Mouse (Mus musculus) Muller cell, postnatal 12 days (primary cell): ENCODE data around the gene Zfp90.
"Not testable (repeated sequence)": the region's sequence is repeated elsewhere in the genome, so short reads cannot be mapped to it uniquely, and the experiment has no call there.

ENCODE experiments used
- DNase-seq: peaks from one replicate; pipeline ENCODE4 v3.0.0-alpha.2; 2015; ENCODE audit errors: inconsistent ontology term

Gene Zfp90

DNA sequence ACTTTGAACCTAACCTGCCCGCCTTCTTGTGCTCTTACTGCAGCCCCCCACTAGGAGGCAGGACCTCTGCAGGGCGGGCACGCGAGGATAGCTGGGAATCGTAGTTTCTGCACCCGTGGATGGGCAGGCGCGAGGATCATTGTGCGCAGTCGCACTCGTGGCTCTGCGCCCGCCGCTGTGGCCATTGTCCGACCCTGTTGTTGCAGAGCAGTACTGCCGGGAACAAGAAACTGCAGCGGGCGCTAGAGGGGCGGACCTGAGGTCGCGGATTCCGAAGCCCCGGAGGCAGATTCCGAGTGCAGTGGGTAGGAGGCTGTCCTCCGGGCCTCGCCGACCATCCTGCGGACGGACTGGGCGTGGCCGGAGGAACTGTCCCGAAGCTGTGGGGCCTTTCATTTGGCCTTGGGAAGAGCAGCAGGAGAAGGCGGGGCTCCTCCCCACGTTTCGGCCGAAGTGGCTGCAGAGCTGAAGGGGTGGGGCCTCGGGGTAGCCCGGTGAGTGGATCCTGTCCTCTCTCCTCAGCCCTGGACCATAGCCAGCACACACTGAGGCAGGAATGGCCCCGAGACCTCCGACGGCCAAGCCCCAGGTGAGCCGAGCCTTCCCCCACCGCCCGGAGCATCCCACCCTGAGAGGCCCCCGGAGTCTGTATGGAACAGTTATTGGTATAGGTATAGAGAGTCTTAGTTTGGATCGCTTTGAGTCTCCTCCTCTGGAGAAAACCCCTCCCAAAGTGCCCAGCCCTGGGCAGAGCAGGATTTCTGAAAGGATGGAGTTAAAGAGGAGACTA is at the start of gene Zfp90:
TSS of gene Zfp90 (plus strand) at position 146 of the 790 bp plus-strand sequence.
- DNase-seq: peak; percentile 95

DNA sequence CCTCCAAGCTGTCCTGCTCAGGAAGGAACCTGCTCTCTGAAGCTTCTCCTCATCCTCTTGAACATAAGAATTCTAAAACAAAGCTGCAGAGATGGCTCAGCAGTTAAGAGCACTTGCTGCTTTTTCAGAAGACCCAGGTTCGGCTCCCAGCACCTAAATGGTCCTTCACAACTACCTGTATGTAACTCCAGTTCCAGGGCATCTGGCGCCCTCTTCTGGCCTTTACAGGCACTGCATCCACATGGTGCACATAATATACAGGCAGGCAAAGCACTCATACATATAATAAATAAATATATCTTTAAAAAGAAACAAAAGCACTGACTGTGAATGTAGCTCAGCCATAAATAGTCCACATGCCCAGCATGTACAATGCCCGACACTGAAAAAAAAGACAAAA is 46.6 kb upstream of the Zfp90 start:
- no peak for DNase-seq

DNA sequence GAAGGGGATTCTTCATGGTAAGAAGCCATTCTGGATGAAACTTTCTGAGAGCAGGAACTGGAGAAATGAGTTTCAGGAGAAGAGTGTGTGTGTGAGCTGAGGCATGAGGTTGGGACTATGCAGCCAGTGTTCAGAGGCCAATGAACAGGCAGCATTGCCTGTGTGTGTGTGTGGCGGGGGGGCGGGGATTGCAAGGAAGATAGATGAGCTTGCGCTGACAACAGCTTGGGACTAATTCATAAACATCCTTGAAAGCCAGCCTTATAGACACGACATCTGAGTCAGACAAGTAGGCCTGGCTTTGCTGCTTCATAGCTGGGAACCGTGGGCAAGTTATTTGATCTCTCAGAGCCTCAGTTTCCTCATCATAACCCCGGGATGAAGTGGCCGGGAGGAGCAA is 46.1 kb upstream of the Zfp90 start:
- no peak for DNase-seq

DNA sequence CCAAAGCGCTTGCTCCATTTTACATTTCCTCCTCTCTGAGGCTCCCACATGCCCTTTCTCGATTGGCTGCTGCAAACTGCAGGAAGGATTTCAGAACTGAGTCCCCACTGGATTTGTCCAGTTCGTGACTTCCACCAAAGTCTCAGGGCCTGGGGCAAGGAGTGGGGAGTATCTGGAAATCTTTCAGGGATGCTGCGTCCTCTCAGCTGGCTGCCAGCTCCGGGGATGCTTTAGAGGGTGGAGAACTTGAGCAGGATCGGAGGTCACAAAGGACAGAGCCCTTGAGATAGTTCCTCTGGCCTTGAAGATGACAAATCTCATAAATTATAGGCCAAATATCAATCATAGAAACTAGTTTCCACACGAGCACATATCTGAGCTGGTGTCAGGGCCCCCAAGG is 39.2 kb upstream of the Zfp90 start:
- no peak for DNase-seq

DNA sequence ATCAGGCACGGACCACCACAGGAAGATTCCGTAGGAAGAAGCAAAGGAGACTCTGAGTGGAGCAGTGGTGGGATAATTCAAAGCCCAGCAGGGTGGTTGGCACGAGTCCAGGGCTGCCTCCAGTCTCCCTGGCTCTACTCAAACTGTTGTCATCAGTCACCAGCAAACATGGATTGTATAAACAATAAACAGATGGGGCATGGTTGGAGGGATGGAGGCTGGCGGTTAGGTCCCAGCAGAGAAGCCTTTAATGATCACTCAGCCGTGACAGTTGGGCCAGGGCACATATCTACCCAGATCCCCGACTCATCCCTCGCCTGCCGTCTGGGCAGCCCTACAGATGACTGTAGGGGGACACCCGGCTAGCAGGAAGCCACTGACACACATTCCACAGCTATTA is 38.3 kb upstream of the Zfp90 start:
- DNase-seq: peak; percentile 85

DNA sequence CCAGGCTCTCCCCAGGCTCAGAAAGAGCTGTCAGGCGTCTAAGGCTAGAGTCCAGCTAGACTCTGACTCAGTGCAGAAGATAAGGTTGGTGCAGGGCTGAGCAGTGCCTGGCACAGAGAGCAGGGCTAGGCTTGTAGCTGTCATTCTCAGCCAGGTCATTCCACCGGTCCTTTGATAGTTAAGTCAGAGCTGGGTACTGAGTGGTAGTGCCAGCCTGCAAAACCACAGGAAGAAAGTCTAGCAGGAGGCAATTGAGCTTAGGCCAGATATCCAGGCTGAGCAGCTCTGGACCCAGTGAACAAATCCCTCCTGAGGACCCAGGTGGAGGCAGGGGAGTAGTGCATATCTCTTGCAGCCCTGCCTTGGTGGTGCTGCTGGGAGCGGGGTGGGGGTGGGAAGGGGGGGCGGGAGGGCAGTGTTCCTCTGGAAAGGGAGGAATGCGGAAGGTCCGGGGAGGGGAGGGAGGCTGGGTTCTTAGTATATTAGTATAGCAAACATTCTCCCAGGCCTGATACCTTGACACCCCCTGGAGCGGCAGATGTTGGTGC is 36.6 kb upstream of the Zfp90 start:
- DNase-seq: peak; percentile 45

DNA sequence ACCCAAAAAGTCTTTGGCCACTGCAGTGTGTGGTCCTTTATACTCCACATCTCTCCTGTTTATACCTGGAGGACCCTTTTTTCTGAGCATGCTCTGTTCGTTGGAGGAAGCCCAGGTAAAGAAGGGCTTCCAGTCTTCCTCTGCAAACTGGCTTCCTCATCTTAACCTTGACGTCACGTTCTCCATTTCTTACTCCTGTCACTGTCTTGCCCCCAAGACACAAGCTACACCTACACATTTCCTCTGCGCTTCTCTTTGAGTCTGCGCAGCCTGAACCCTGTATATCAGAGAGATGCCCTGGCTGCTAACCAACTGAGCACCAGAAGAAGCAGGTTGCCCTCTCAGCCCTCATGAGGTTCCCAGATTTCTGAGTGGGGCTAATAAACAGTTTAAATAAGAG is 35.8 kb upstream of the Zfp90 start:
- no peak for DNase-seq

DNA sequence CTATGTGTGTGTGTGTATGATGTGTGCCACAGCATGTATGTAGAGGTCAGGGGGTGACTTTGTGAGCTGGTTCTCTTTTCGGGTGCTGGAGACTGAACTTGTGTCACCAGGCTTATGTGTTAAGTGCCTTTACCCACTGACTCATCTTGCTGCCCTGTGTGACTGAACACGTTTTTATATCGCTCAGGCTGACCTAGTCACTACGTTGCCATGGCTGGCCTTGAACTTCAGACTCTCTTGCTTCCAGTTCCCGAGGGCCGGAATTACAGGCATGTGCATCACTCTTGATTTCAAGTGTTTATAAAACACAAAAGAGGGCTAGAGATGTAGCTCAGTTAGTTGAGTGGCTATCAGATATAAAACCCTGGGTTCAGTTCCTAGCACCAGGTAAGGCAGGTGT is 34.1 kb upstream of the Zfp90 start:
- DNase-seq: no peak

DNA sequence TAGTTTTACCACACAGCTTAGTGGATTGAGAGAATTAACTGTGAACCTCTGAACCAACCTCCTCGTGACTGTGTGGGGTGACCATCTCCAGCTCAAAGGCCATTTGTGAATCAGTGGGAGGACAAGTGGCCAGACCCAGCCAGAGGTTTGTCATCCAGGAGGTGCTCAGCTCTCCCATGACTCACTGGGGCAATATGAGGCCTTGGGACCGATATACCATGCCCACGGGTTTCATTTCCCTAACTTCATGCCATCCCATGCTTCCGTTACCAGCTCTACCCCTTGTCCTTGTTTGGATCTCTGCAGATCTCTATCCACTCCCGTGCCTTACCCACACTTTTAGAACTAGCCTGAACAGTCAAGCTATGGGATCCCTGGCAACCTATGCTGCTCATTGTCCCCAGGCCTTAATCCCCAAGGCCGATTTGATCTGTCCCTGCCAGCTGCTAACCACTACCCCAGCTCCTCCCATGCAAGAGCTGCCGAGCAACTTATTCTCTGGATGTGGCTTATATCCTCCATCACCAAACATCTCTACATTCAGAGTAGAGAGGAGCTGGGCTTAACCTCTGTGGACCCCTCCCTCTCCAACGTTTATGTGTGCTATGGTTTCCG is 27.2 kb upstream of the Zfp90 start:
- no peak for DNase-seq

DNA sequence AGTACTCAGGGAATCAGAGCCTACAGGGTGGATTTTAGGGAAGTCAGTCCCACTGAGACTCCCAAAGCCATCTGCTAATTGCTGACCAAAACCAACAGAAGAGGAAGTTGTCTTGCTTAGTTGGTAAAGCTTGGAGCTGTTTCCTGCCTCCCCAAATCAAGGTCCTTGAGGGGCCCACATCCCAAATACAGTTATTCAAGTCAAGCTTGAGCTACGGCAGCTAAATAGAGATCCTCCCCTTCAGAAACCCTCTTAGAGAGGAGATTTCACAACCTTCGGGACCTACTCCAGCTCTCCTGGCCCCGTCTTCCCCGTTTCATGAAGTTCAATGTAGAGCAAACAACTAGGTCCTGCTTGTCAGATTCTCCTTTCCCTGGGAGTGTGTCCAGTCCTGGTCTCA is 20.6 kb upstream of the Zfp90 start:
- DNase-seq: no peak

DNA sequence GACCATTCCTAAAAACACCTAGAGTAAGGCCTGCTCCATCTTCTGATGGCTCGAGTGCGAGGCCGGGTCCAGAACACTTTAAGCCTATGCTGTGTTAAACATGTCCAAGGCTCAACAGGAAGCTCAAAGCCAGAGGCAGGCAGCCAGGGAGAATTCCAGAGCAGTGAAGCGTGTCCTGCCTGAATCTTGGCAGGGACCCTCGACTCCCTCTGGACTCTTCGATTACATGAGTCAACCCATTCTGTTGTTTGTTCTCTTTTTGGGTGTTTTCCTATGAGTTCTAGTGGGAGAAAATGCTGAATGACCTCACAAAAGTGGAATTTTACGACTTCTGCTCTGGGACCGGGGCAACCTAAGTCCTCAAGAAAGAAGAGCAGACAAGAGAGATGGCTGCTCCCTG is 15.4 kb upstream of the Zfp90 start:
- peak; percentile 95 for DNase-seq

DNA sequence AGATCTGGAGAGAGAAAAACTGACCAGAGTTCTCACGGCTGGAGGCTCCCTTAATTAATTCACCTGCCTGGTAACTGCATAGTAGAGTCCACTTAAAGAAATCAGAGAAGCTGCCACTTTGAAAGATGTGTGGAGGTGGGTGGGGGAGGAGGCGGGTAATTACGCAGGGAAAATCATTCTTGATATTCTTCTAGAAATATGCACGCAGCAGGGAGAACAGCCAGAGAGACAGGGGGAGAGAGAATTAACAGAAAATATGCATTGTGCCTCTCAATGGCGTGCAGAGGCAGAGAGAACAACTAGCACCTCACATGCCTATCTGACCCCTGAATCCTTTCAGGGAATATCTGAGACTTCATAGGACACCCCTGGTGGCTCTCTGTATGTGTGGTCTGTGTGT is 14.9 kb upstream of the Zfp90 start:
- DNase-seq: peak; percentile 85

DNA sequence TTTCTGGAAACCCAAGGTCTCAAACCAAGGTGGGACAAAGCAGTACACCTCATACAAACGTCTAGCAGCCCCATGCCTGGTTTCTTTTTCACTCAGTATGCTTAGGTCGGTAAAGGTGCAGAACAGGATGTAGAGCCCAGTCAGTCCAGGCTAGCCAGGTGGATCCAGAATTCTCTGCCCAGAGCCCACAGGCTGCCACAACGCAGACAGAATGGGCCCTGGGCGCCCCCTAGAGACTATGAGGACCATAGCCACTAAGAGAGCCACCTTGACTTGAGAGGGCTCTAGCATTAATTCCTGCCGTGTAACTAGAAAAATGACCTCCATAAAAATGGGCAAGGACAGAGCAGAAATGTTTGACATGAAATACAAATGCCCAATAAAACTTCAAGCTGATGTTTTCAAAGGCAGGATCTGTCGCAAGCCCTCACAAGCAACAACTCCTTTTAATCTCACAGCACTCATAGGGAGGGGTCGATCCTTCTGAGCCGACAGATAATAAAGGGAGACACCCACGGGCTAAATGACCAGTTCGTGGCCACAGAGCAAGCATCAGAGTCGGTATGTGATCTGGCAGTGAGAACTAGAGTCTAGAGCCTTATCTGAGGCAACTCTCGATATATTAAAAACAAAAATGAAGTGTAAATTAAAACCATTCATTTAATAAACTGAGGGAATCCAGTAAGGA is 11.7 kb upstream of the Zfp90 start:
- peak; percentile 68 for DNase-seq

DNA sequence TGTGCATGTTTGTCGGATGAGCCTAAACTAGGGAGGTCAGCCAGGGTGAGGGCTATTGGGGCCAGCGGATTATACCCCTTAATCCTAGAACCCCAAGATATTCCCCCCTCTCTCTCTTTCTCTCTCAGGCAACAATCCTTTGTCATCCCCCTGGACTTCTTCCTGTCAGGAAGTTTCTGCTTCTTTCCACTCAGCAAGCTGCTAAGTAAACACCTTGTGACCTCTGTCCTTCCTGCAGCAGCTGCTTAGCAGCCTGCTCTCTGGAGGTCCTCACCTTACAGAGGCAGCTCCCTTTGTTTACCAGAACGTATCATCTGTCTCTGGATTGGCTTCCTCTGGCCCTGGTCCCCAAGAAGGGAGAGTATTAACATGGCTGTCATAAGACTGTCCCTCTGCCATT is 10.3 kb upstream of the Zfp90 start:
- DNase-seq: no peak

DNA sequence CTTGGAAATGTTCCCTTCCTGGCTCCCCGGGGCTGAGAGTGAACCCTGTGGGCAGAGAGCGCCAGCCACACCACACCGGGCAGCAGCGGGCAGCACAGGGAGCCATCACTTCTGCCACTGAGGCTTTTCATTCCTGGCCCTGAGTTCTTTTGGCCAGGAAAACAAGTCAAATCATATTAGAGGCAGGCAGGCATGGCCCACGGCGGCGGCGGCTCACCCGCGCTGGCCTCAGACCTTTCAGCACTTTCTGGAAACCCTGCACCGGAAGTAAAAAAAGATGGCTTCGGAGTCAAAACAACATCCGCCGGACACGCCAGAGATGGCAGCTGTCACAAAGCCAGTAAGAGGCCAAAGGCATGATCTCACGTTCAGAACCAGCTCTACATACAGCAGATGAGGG is 9.3 kb upstream of the Zfp90 start:
- DNase-seq: peak; percentile 67

DNA sequence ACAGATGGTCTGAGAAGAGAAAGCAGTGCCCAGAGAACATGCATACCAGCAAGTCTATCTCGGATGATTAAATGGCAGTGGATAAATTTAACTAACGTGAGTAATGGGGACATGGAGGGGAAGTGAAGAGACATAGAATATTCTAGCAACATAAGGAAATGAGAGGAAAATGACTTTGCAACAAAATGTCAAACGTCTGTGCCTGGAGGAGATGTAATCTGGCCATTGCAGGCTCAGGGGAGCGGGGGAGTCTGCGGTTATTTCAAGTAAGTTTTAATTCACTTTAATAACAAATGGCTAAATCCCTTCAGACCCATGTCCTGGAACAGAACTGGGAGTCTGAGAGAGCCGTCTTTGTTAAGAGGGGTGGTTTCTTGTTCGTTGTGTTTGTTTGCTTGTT is 5.1 kb upstream of the Zfp90 start:
- DNase-seq: no peak

DNA sequence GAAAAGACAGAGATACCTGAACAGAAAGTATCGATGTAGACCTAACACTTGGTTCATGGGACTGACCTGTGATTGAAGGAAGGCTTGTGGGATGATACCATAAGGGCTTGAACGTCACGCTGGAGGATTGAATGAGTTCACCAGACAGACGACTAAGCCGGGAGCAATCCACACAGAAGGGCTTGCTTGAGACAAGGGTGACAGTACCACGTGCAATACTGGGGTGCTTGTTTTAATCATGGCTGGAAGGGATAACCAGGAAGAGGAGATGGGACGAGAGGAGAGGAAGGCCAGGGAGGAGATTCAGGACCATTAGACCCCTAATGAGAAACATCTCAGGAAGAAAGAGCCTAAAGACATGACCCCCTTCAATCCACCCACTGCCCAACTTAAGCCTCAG is 4.6 kb upstream of the Zfp90 start:
- DNase-seq: no peak

DNA sequence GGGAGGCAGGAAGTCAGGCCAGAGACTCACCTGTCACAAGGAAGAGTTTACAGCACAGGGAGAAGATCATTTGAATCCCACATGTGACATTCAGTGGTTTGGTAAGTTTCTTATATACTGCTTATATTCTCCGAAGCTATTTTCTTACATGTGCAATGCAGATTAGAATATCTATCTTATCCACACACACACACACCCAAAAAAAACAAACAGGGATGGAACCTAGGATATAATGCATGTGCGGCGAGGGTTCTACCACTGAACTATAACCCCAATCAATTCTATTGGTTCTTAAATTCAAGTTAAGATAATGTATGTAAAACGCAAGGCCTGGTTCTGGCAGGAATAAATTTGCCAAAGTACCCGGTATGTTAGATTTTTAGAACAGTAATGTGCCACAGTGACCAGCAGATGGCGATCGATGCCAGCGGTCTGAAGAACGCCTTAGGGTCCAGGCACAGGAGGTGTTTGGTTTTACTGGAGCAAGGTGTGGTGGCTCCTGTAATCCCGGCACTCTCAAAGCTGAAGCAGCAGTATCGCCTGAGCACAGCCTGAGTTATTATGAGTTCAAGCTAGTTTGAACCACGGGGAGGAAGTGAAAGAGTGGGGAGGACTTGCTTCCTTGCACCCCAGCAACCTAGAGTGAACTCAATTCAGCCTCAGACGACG is 3.2 kb upstream of the Zfp90 start:
- no peak for DNase-seq

DNA sequence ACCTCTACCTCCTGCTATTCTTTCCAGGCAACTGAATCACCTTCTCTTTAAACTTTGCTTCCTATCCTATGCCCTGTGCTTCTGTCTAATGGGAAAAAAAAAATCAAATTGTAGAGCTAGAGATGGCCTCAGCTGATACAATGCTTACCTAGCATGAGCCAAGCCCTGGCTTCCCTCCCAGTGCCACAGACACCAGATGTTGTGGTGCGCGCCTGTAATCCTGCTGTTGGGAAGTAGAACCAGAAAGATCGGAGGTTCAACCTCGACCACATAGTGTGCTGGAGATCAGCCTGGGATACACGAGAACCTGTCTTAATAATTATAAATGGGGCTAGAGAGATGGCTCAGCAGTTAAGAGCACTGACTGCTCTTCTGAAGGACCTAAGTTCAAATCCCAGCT is 2.6 kb downstream of the Zfp90 start:
- no peak for DNase-seq

DNA sequence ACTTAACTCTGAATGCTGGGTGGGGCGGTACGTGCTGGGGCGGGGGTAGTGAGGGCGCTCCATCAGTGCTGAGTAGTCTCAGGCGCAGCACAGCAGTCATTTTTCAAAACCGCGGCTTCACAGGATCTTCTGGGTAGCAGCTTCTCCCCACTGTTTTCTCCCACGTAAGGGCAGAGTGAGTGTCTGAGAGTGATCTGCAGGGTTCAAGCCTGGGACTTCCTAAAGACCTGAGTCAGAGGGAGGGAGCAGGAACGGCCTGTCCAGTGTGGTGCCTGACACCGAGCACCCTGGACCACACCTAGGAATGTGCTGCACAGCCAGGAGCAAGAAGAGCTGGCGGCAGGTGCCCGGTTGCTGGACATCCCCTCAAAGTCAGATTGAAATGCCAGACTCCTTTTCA is 16.0 kb downstream of the Zfp90 start:
- no peak for DNase-seq

DNA sequence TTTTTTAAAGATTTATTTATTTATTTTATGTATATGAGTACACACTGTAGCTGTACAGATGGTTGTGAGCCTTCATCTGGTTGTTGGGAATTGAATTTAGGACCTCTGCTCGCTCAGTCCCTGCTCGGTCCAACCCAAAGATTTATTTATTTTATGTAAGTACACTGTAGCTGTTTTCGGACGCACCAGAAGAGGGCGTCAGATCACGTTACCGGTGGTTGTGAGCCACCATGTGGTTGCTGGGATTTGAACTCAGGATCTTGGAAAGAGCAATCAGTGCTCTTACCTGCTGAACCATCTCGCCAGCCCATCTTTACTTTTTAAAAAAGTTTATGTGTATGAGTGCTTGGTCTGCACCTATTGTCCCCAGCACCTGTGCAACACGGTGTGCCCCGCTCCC is 16.8 kb downstream of the Zfp90 start:
- DNase-seq: not testable (repeated sequence)

DNA sequence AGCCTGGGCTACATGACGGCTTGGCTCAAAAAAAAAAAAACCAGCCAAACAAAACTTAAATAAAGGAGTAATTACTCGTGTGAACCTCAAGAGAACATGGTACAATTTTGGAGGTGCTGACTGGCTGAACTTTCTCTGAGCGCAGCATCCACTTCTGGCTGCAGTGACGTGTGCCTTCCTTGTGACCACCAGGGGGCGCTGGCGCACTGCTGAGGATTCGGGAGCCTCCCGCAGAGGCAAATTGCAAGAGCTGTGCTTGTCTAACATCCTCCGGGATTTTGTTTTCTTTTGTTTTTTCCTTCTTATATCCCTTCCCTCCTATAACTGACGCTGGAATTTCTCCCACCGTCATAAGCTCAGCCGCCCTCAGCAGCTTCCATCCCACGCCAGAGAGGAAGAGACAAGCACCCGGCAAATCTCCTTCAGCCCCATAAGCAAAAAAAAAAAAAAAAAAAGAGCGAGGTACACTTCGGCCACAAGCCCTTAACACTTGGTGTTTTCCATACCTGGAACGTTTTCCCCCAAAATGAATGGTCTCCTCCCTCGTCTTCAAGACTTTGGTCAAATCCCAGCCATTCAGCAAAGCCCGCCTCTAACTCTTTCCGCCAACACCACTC is 17.9 kb downstream of the Zfp90 start:
- DNase-seq: peak; percentile 81
